ENCODE assay signal across 14 mouse cellular contexts in genomic region chr11:94675446-94675845, GRCm38 (mm10). TPM values are rescaled to one million over a fixed set of nuclear protein-coding genes. Genes with fewer than 3 reads are reported as not detected.
DNase-seq lines count a peak whose midpoint lies in the region; ATAC-seq and TF ChIP-seq lines count a peak whose summit lies in the region.
"Had no signal": no experiment of that assay in that cellular context is flagged by ENCODE, and none has a peak within 500 bp of the region (broad histone marks: within the 10 kb centered on the region; RNA-seq: fewer than 3 reads in every experiment).

No protein-coding gene starts in this region.

- no peak for ATAC-seq in hindbrain, postnatal 0 days
- no peak for ATAC-seq in inflammation-experienced regulatory T-cells, adult 6 months

- intact Hi-C loops in left cerebral cortex, adult 2 months (cut with DNase I): no loop called here
- intact Hi-C loops in gastrocnemius, postnatal 14 days (cut with DNase I; ENCODE audit: low total_unique reads): no loop called here

- H3K4me3 ChIP-seq in left cerebral cortex, adult 2 months: no peak overlapping the region
- H3K4me3 ChIP-seq in hindbrain, postnatal 0 days (ENCODE audit: low read length): no peak overlapping the region

- peak overlapping the region; percentile 89; the same call in 1 of the 2 replicates for H3K9ac ChIP-seq in hindbrain, postnatal 0 days (replicated peaks; ENCODE audit: low read length)

- DNase-seq in cerebellum, postnatal 25 days: peak; percentile 43 to 62
- DNase-seq in cerebellum, adult 8-10 months: no peak
- DNase-seq in left cerebral cortex, adult 2 months (ENCODE audit: extremely low spot score in 1 of 2, low spot score in 2 of 2): no peak
- no peak for DNase-seq in left cerebral cortex, adult 11 months (ENCODE audit: low spot score)
- peak; percentile 46 for DNase-seq in ES-CJ7 (ENCODE audit: low read depth, low spot score)
- DNase-seq in hindbrain, postnatal 0 days (ENCODE audit: low spot score): no peak
- no peak for DNase-seq in gastrocnemius, postnatal 14 days
- DNase-seq: B cell, adult 2 months; kidney, postnatal 4 days; right cerebral cortex, postnatal 25 days; thymus, adult 18-20 months had no signal

- H3K9me3 ChIP-seq in hindbrain, postnatal 0 days (ENCODE audit: low read length): no peaks in the 10 kb centered on the region
- H3K9me3 ChIP-seq: heart, embryonic 15.5 days had no signal

- TF ChIP-seq CTCF in left cerebral cortex, adult 2 months (IDR thresholded peaks at IDR 0.05): no peak; the same call in none of the 2 replicates
- 0 out of 2 replicates have a peak, but pooled peaks have one; percentile 4 for TF ChIP-seq CTCF in hindbrain, postnatal 0 days (IDR thresholded peaks at IDR 0.05; ENCODE audit: low read depth)

- H3K4me2 ChIP-seq in hindbrain, postnatal 0 days (ENCODE audit: low read depth, low read length): peak overlapping the region; percentile 80; the same call in 1 of the 2 replicates

- H3K27me3 ChIP-seq in hindbrain, postnatal 0 days (ENCODE audit: insufficient read depth, low read length): no peaks in the 10 kb centered on the region
- H3K27me3 ChIP-seq: heart, embryonic 15.5 days had no signal

- 73% methylated on average over 5 of the region's 5 CpGs for WGBS in hindbrain, postnatal 0 days

- peaks cover 24% of the 10 kb centered on the region for H3K4me1 ChIP-seq in hindbrain, postnatal 0 days (ENCODE audit: insufficient read depth, low read length)

- peak overlapping the region; percentile 46; the same call in 1 of the 2 replicates for H3K27ac ChIP-seq in left cerebral cortex, adult 2 months
- H3K27ac ChIP-seq in hindbrain, postnatal 0 days: no peak overlapping the region
- H3K27ac ChIP-seq: heart, embryonic 15.5 days had no signal

- no peaks in the 10 kb centered on the region for H3K36me3 ChIP-seq in hindbrain, postnatal 0 days (ENCODE audit: insufficient read depth, low read length)
- H3K36me3 ChIP-seq: heart, embryonic 15.5 days had no signal

RNA-seq across cellular contexts. Expression of gene Xylt2, which starts 1.9 kb away (rescaled TPM):
- total RNA-seq in left cerebral cortex, adult 2 months (2021): 10 to 100 TPM; 25.4 to 26.0 TPM
- 44.0 and 53.5 TPM in 2 replicates for total RNA-seq in hindbrain, postnatal 0 days (2014; rRNA removed)
- 13.6 and 14.9 TPM in 2 replicates for polyA plus RNA-seq in hindbrain, postnatal 0 days (2015; fragmentation: Nextera tagmentation; extraction: Ambion mirVana)
- 1 to 10 TPM; 3.2 to 7.4 (median 7.0) TPM for polyA plus RNA-seq in inflammation-experienced regulatory T-cells, adult 6 months (2017; shearing (Covaris generic))
- total RNA-seq in gastrocnemius, postnatal 14 days (2021): 1 to 10 TPM; 6.6 to 7.8 TPM

RNA-seq across cellular contexts. Expression of gene Eme1, which starts 21.7 kb away (rescaled TPM):
- not detected for total RNA-seq in left cerebral cortex, adult 2 months (2021)
- 3.8 TPM in 2 replicates for total RNA-seq in hindbrain, postnatal 0 days (2014; rRNA removed)
- 1.9 and 2.4 TPM in 2 replicates for polyA plus RNA-seq in hindbrain, postnatal 0 days (2015; fragmentation: Nextera tagmentation; extraction: Ambion mirVana)
- polyA plus RNA-seq in inflammation-experienced regulatory T-cells, adult 6 months (2017; shearing (Covaris generic)): 1 to 10 TPM; 1.2 to 9.8 (median 1.8) TPM
- under 1 TPM; 0.90 to 0.91 TPM for total RNA-seq in gastrocnemius, postnatal 14 days (2021)

RNA-seq across cellular contexts. Expression of gene Mrpl27, which starts 21.9 kb away (rescaled TPM):
- total RNA-seq in left cerebral cortex, adult 2 months (2021): 10 to 100 TPM; 63.7 to 66.4 TPM
- 36.3 and 61.2 TPM in 2 replicates for total RNA-seq in hindbrain, postnatal 0 days (2014; rRNA removed)
- polyA plus RNA-seq in hindbrain, postnatal 0 days (2015; fragmentation: Nextera tagmentation; extraction: Ambion mirVana): 178 and 182 TPM in 2 replicates
- 10 to 100 TPM; 60.7 to 91.2 (median 68.4) TPM for polyA plus RNA-seq in inflammation-experienced regulatory T-cells, adult 6 months (2017; shearing (Covaris generic))
- total RNA-seq in gastrocnemius, postnatal 14 days (2021): 10 to 100 TPM; 56.4 to 59.0 TPM

RNA-seq across cellular contexts. Expression of gene Gm11541, which starts 28.9 kb away (rescaled TPM):
- not detected for total RNA-seq in left cerebral cortex, adult 2 months (2021)
- total RNA-seq in hindbrain, postnatal 0 days (2014; rRNA removed): 0.63 TPM in 1 of 2 replicates, not detected in the other
- polyA plus RNA-seq in hindbrain, postnatal 0 days (2015; fragmentation: Nextera tagmentation; extraction: Ambion mirVana): 0.39 and 0.42 TPM in 2 replicates
- not detected for polyA plus RNA-seq in inflammation-experienced regulatory T-cells, adult 6 months (2017; shearing (Covaris generic))
- not detected for total RNA-seq in gastrocnemius, postnatal 14 days (2021)
- polyA plus RNA-seq: heart, embryonic 15.5 days; liver, embryonic 11.5 days had no signal

RNA-seq across cellular contexts. Expression of gene Lrrc59, which starts 45.9 kb away (rescaled TPM):
- 10 to 100 TPM; 90.1 to 93.1 TPM for total RNA-seq in left cerebral cortex, adult 2 months (2021)
- total RNA-seq in hindbrain, postnatal 0 days (2014; rRNA removed): 105 and 113 TPM in 2 replicates
- 127 and 131 TPM in 2 replicates for polyA plus RNA-seq in hindbrain, postnatal 0 days (2015; fragmentation: Nextera tagmentation; extraction: Ambion mirVana)
- polyA plus RNA-seq in inflammation-experienced regulatory T-cells, adult 6 months (2017; shearing (Covaris generic)): 10 to 100 TPM in 1 of 3 experiments, 1 to 10 TPM in 2; 7.0 to 21.5 (median 9.9) TPM
- total RNA-seq in gastrocnemius, postnatal 14 days (2021): 10 to 100 TPM; 26.9 to 35.5 TPM

Comparison
In these comparisons a context has a peak if more than half of its experiments do, and no peak if none do; other contexts are left out.
1. DNase-seq: peak in cerebellum, postnatal 25 days (2 of 2) and ES-CJ7 (single experiment); none in cerebellum, adult 8-10 months (single experiment), left cerebral cortex, adult 2 months (0 of 2), left cerebral cortex, adult 11 months (single experiment), hindbrain, postnatal 0 days (single experiment) and gastrocnemius, postnatal 14 days (single experiment).